Mouse (Mus musculus) embryonic facial prominence, embryonic 14.5 days (tissue): Measurements from ENCODE around the gene Xdh. TPM values are rescaled to one million over a fixed set of nuclear protein-coding genes. Genes with fewer than 3 reads are reported as not detected.
A peak's percentile ranks its signal among the peaks of the same experiment; 100 is the strongest.

ENCODE experiments used
- ATAC-seq: fragments of 200-750 bp; cut with Nextera tagmentation; 2 replicates; pipeline ENCODE4 v1.8.0; 2017; ENCODE audit warnings: low read depth, moderate number of reproducible peaks, moderate TSS enrichment
- DNase-seq: peaks from one replicate; pipeline ENCODE4 v3.0.0-alpha.2; 2015; ENCODE audit warnings: low spot score
- H3K27ac ChIP-seq: fragments of 300-500 bp; sonication (generic); replicated peaks from 2 replicates; pipeline ENCODE4 v1.5.1; 2014; ENCODE audit warnings: low read depth, mild to moderate bottlenecking, low read length, moderate library complexity
- H3K27me3 ChIP-seq: fragments of 300-500 bp; sonication (generic); replicated peaks from 2 replicates; pipeline ENCODE4 v1.6.1; 2014; ENCODE audit warnings: low read length; ENCODE audit not compliant: control insufficient read depth, insufficient read depth
- H3K36me3 ChIP-seq: fragments of 300-500 bp; sonication (generic); 2 replicates; pipeline ENCODE4 v1.6.1; 2014; ENCODE audit warnings: low read length, mixed read lengths; ENCODE audit not compliant: control insufficient read depth, insufficient read depth
- H3K4me1 ChIP-seq: fragments of 300-500 bp; sonication (generic); 2 replicates; pipeline ENCODE4 v1.6.1; 2014; ENCODE audit warnings: antibody characterized with exemption, low read length; ENCODE audit not compliant: control insufficient read depth, insufficient read depth
- H3K4me2 ChIP-seq: fragments of 300-500 bp; sonication (generic); 2 replicates; pipeline ENCODE4 v1.6.1; 2014; ENCODE audit warnings: low read depth, mild to moderate bottlenecking, low read length, moderate library complexity, mixed read lengths
- H3K4me3 ChIP-seq: fragments of 300-500 bp; sonication (generic); 2 replicates; pipeline ENCODE4 v1.5.1; 2014; ENCODE audit warnings: low read depth, mild to moderate bottlenecking, low read length
- H3K9ac ChIP-seq: fragments of 300-500 bp; sonication (generic); 2 replicates; pipeline ENCODE4 v1.6.1; 2014; ENCODE audit warnings: low read depth, mild to moderate bottlenecking, low read length, moderate library complexity, mixed read lengths
- H3K9me3 ChIP-seq: fragments of 300-500 bp; sonication (generic); 2 replicates; pipeline ENCODE4 v1.6.1; 2016; ENCODE audit warnings: low read length; ENCODE audit not compliant: control insufficient read depth
- WGBS: fragments of 180-500 bp; shearing (Covaris S2); extraction: QIAGEN DNeasy Blood & Tissue Kit; methylation state at CpG from one replicate; pipeline ENCODE4 v1.1.7; 2014; 5-methylcytosine and 5-hydroxymethylcytosine counted together
- polyA plus RNA-seq: library from polyadenylated mRNA; unstranded; fragments of >200 nt; fragmentation: Nextera tagmentation; extraction: Ambion mirVana; gene quantifications from 2 replicates; pipeline ENCODE4 v1.2.1, GENCODE M21; 2014

Gene Xdh
- polyA plus RNA-seq, 1 experiment from 2014 or later = 2.5 TPM

- Histone ChIP-seq H3K36me3 (no peaks in the 10 kb centered on the region), H3K4me1 (no peaks in the 10 kb centered on the region), H3K27ac (no peak overlapping the region), H3K27me3 (no peaks in the 10 kb centered on the region), H3K4me3 (no peak overlapping the region), H3K9ac (no peak overlapping the region), H3K4me2 (no peak overlapping the region), H3K9me3 (no peaks in the 10 kb centered on the region)
- 71% methylated on average over 4 of the region's 4 CpGs for WGBS
- DNase-seq = no peak
- ATAC-seq = no peak
These were observed 15.7 kb downstream of the Xdh start for GRCm38 (mm10) chr17:73934281-73934680.

GRCm38 (mm10) chr17:73933616-73934015 lies 16.4 kb downstream of the Xdh start:
- no peak for ATAC-seq
- no peaks in the 10 kb centered on the region for H3K4me1 ChIP-seq
- 61% methylated on average over 4 of the region's 4 CpGs for WGBS
- H3K4me2 ChIP-seq = no peak overlapping the region
- H3K9ac ChIP-seq = no peak overlapping the region
- H3K9me3 ChIP-seq = no peaks in the 10 kb centered on the region
- DNase-seq = no peak
- no peaks in the 10 kb centered on the region for H3K27me3 ChIP-seq
- no peaks in the 10 kb centered on the region for H3K36me3 ChIP-seq
- no peak overlapping the region for H3K27ac ChIP-seq
- no peak overlapping the region for H3K4me3 ChIP-seq

- H3K9ac ChIP-seq = no peak overlapping the region
- no peak for DNase-seq
- no peaks in the 10 kb centered on the region for H3K27me3 ChIP-seq
- ATAC-seq = no peak
- no peaks in the 10 kb centered on the region for H3K4me1 ChIP-seq
- no peaks in the 10 kb centered on the region for H3K9me3 ChIP-seq
- H3K4me2 ChIP-seq = no peak overlapping the region
- no peak overlapping the region for H3K4me3 ChIP-seq
- H3K36me3 ChIP-seq = no peaks in the 10 kb centered on the region
- 67% methylated on average over 4 of the region's 4 CpGs for WGBS
- no peak overlapping the region for H3K27ac ChIP-seq
These were observed 17.4 kb downstream of the Xdh start for GRCm38 (mm10) chr17:73932497-73933059.

GRCm38 (mm10) chr17:73919520-73919919 lies 30.5 kb downstream of the Xdh start:
- no peak overlapping the region for H3K27ac ChIP-seq
- H3K9ac ChIP-seq = no peak overlapping the region
- no peak overlapping the region for H3K4me2 ChIP-seq
- 71% methylated on average over 8 of the region's 8 CpGs for WGBS
- no peaks in the 10 kb centered on the region for H3K4me1 ChIP-seq
- no peaks in the 10 kb centered on the region for H3K27me3 ChIP-seq
- H3K36me3 ChIP-seq = no peaks in the 10 kb centered on the region
- H3K9me3 ChIP-seq = no peaks in the 10 kb centered on the region
- ATAC-seq = no peak
- no peak for DNase-seq
- H3K4me3 ChIP-seq = no peak overlapping the region

- Histone ChIP-seq H3K4me2 (no peak overlapping the region), H3K4me1 (no peaks in the 10 kb centered on the region), H3K27me3 (no peaks in the 10 kb centered on the region), H3K9ac (no peak overlapping the region), H3K9me3 (no peaks in the 10 kb centered on the region), H3K36me3 (no peaks in the 10 kb centered on the region), H3K4me3 (no peak overlapping the region), H3K27ac (no peak overlapping the region)
- 0 out of 2 replicates have a peak, but pooled peaks have one; percentile 37 for ATAC-seq
- WGBS = 63% methylated on average over 7 of the region's 7 CpGs
- no peak for DNase-seq
These were observed 31.0 kb downstream of the Xdh start for GRCm38 (mm10) chr17:73918944-73919381.

- Histone ChIP-seq H3K4me3 (no peak overlapping the region), H3K27ac (no peak overlapping the region), H3K4me2 (no peak overlapping the region), H3K27me3 (no peaks in the 10 kb centered on the region), H3K9me3 (no peaks in the 10 kb centered on the region), H3K9ac (no peak overlapping the region), H3K4me1 (no peaks in the 10 kb centered on the region), H3K36me3 (no peaks in the 10 kb centered on the region)
- 85% methylated on average over 3 of the region's 3 CpGs for WGBS
- 0 out of 2 replicates have a peak, but pooled peaks have one; percentile 41 for ATAC-seq
- peak; percentile 32 for DNase-seq
These were observed 31.9 kb downstream of the Xdh start for GRCm38 (mm10) chr17:73918138-73918537.

- Histone ChIP-seq H3K36me3 (no peaks in the 10 kb centered on the region), H3K4me3 (no peak overlapping the region), H3K27ac (no peak overlapping the region), H3K9ac (no peak overlapping the region), H3K27me3 (no peaks in the 10 kb centered on the region), H3K9me3 (no peaks in the 10 kb centered on the region), H3K4me1 (no peaks in the 10 kb centered on the region), H3K4me2 (no peak overlapping the region)
- no peak for DNase-seq
- ATAC-seq = no peak
- WGBS = 86% methylated on average over 5 of the region's 5 CpGs
These were observed 32.3 kb downstream of the Xdh start for GRCm38 (mm10) chr17:73917713-73918112.

GRCm38 (mm10) chr17:73914730-73915129 lies 35.3 kb downstream of the Xdh start:
- Histone ChIP-seq H3K27ac (no peak overlapping the region), H3K4me2 (no peak overlapping the region), H3K4me1 (no peaks in the 10 kb centered on the region), H3K4me3 (no peak overlapping the region), H3K36me3 (no peaks in the 10 kb centered on the region), H3K9ac (no peak overlapping the region), H3K9me3 (no peaks in the 10 kb centered on the region), H3K27me3 (no peaks in the 10 kb centered on the region)
- 46% methylated on average over 4 of the region's 4 CpGs for WGBS
- ATAC-seq = no peak
- no peak for DNase-seq

GRCm38 (mm10) chr17:73906076-73906475 lies 43.9 kb downstream of the Xdh start:
- no peak overlapping the region for H3K9ac ChIP-seq
- H3K4me3 ChIP-seq = no peak overlapping the region
- no peaks in the 10 kb centered on the region for H3K9me3 ChIP-seq
- H3K27me3 ChIP-seq = no peaks in the 10 kb centered on the region
- H3K4me2 ChIP-seq = no peak overlapping the region
- no peak for DNase-seq
- no peak for ATAC-seq
- H3K4me1 ChIP-seq = no peaks in the 10 kb centered on the region
- no peaks in the 10 kb centered on the region for H3K36me3 ChIP-seq
- H3K27ac ChIP-seq = no peak overlapping the region
- WGBS = 80% methylated on average over 8 of the region's 8 CpGs
